ENCODE assay signal across 8 mouse cellular contexts in genomic region chr12:24709831-24710508, GRCm38 (mm10). TPM values are rescaled to one million over a fixed set of nuclear protein-coding genes. Genes with fewer than 3 reads are reported as not detected.
DNase-seq lines count a peak whose midpoint lies in the region; ATAC-seq and TF ChIP-seq lines count a peak whose summit lies in the region.

No protein-coding gene starts in this region.

- peaks cover 54% of the 10 kb centered on the region for H3K4me1 ChIP-seq in embryonic facial prominence, embryonic 10.5 days
- H3K4me1 ChIP-seq in heart, embryonic 15.5 days (replicated peaks), result peaks cover 47% of the 10 kb centered on the region
- H3K4me1 ChIP-seq in lung, postnatal 0 days (ENCODE audit: insufficient read depth, low read depth, low read length), result peaks cover 7% of the 10 kb centered on the region; the same call in 1 of the 2 replicates

- H3K36me3 ChIP-seq in embryonic facial prominence, embryonic 10.5 days (replicated peaks), result peaks cover 58% of the 10 kb centered on the region
- H3K36me3 ChIP-seq in heart, embryonic 15.5 days, result peaks cover 25% of the 10 kb centered on the region
- H3K36me3 ChIP-seq in lung, postnatal 0 days (ENCODE audit: insufficient read depth, low read length), result no peaks in the 10 kb centered on the region

- no peak for DNase-seq in cerebellum, adult 11 months
- peak; percentile 93 for DNase-seq in R1 (ENCODE audit: low read depth, low spot score)
- DNase-seq in embryonic facial prominence, embryonic 10.5 days (ENCODE audit: low spot score), result peak; percentile 81
- peak; percentile 58 to 68 for DNase-seq in kidney, postnatal 25 days
- DNase-seq in lung, postnatal 0 days (ENCODE audit: low spot score), result peak; percentile 97
- DNase-seq in retina, postnatal 1 day, result peak; percentile 92

- H3K9ac ChIP-seq in heart, embryonic 15.5 days, result peak overlapping the region; percentile 82
- H3K9ac ChIP-seq in lung, postnatal 0 days (replicated peaks; ENCODE audit: low read depth), result no peak overlapping the region

- peak overlapping the region; percentile 99 for H3K27ac ChIP-seq in embryonic facial prominence, embryonic 10.5 days (replicated peaks)
- H3K27ac ChIP-seq in heart, embryonic 15.5 days, result peak overlapping the region; percentile 81
- H3K27ac ChIP-seq in lung, postnatal 0 days (ENCODE audit: low read length), result no peak overlapping the region

- H3K9me3 ChIP-seq in embryonic facial prominence, embryonic 10.5 days, result no peaks in the 10 kb centered on the region
- no peaks in the 10 kb centered on the region for H3K9me3 ChIP-seq in heart, embryonic 15.5 days (replicated peaks)
- H3K9me3 ChIP-seq in lung, postnatal 0 days (ENCODE audit: low read length), result no peaks in the 10 kb centered on the region

- WGBS in embryonic facial prominence, embryonic 10.5 days, result 44% methylated on average over 5 of the region's 5 CpGs
- WGBS in heart, embryonic 15.5 days, result 34% methylated on average over 5 of the region's 5 CpGs
- 29% methylated on average over 5 of the region's 5 CpGs for WGBS in lung, postnatal 0 days

- TF ChIP-seq CTCF in lung, postnatal 0 days (IDR thresholded peaks at IDR 0.05), result peak; percentile 82

- peak overlapping the region; percentile 91 for H3K4me3 ChIP-seq in embryonic facial prominence, embryonic 10.5 days
- H3K4me3 ChIP-seq in heart, embryonic 15.5 days, result peak overlapping the region; percentile 92
- no peak overlapping the region for H3K4me3 ChIP-seq in lung, postnatal 0 days (ENCODE audit: low read depth, low read length)

- no peaks in the 10 kb centered on the region for H3K27me3 ChIP-seq in embryonic facial prominence, embryonic 10.5 days (replicated peaks; ENCODE audit: low read depth, poor library complexity, severe bottlenecking)
- H3K27me3 ChIP-seq in heart, embryonic 15.5 days, result no peaks in the 10 kb centered on the region
- H3K27me3 ChIP-seq in lung, postnatal 0 days (replicated peaks; ENCODE audit: insufficient read depth, low read length), result no peaks in the 10 kb centered on the region

- H3K4me2 ChIP-seq in heart, embryonic 15.5 days, result peak overlapping the region; percentile 92
- H3K4me2 ChIP-seq in lung, postnatal 0 days (replicated peaks; ENCODE audit: low read depth, low read length), result no peak overlapping the region; the same call in 1 of the 2 replicates

- TF ChIP-seq EP300 in lung, postnatal 0 days (IDR thresholded peaks at IDR 0.05), result peak; percentile 32; the same call in 1 of the 2 replicates

- ATAC-seq in cerebellum, adult (ENCODE audit: insufficient number of reproducible peaks, low FRiP score, low TSS enrichment), result 0 out of 2 replicates have a peak, but pooled peaks have one; percentile 27
- ATAC-seq in heart, embryonic 15.5 days (replicated peaks; ENCODE audit: insufficient number of reproducible peaks, insufficient read depth, low FRiP score, low read depth), result no peak
- peak; percentile 45 for ATAC-seq in lung, postnatal 0 days

RNA-seq across cellular contexts. Expression of gene Rrm2, which starts 1.9 kb away (rescaled TPM):
- polyA plus RNA-seq in embryonic facial prominence, embryonic 10.5 days (2016; fragmentation: Nextera tagmentation; extraction: Ambion mirVana), result 640 and 704 TPM in 2 replicates
- 208 and 223 TPM in 2 replicates for polyA plus RNA-seq in heart, embryonic 15.5 days (2015; fragmentation: Nextera tagmentation; extraction: Ambion mirVana)
- 16.3 and 20.7 TPM in 2 replicates for polyA plus RNA-seq in lung, postnatal 0 days (2015; fragmentation: Nextera tagmentation; extraction: Ambion mirVana)

RNA-seq across cellular contexts. Expression of gene Cys1, which starts 28.4 kb away (rescaled TPM):
- 0.16 and 0.53 TPM in 2 replicates for polyA plus RNA-seq in embryonic facial prominence, embryonic 10.5 days (2016; fragmentation: Nextera tagmentation; extraction: Ambion mirVana)
- 1.4 TPM in 2 replicates for polyA plus RNA-seq in heart, embryonic 15.5 days (2015; fragmentation: Nextera tagmentation; extraction: Ambion mirVana)
- polyA plus RNA-seq in lung, postnatal 0 days (2015; fragmentation: Nextera tagmentation; extraction: Ambion mirVana), result 1.7 and 2.3 TPM in 2 replicates

RNA-seq across cellular contexts. Expression of gene Klf11, which starts 58.9 kb away (rescaled TPM):
- 10.3 and 10.5 TPM in 2 replicates for polyA plus RNA-seq in embryonic facial prominence, embryonic 10.5 days (2016; fragmentation: Nextera tagmentation; extraction: Ambion mirVana)
- 17.7 and 18.4 TPM in 2 replicates for polyA plus RNA-seq in heart, embryonic 15.5 days (2015; fragmentation: Nextera tagmentation; extraction: Ambion mirVana)
- polyA plus RNA-seq in lung, postnatal 0 days (2015; fragmentation: Nextera tagmentation; extraction: Ambion mirVana), result 22.1 and 26.0 TPM in 2 replicates
